Mouse (Mus musculus) spleen, adult 2 months (tissue): ENCODE measurements around the gene Babam2.

Experiments
- CTCF ChIP-seq: fragments of 200-500 bp; IDR thresholded peaks from 2 replicates; pipeline ENCODE4 v1.5.1; 2011; ENCODE audit warnings: mild to moderate bottlenecking, inconsistent platforms; ENCODE audit not compliant: insufficient read depth, insufficient read length, insufficient replicate concordance; ENCODE audit errors: extremely low read depth
- POLR2A ChIP-seq: fragments of 200-500 bp; IDR thresholded peaks from 2 replicates; pipeline ENCODE4 v1.6.1; 2011; ENCODE audit warnings: low read depth, low read length, inconsistent platforms

- TF ChIP-seq POLR2A (no peak), CTCF (no peak)
Measured at GRCm38 (mm10) chr5:31968046-31968506, 270.6 kb downstream of the Babam2 start.
